Mouse (Mus musculus): ENCODE results near the gene Ppargc1a.

DNA sequence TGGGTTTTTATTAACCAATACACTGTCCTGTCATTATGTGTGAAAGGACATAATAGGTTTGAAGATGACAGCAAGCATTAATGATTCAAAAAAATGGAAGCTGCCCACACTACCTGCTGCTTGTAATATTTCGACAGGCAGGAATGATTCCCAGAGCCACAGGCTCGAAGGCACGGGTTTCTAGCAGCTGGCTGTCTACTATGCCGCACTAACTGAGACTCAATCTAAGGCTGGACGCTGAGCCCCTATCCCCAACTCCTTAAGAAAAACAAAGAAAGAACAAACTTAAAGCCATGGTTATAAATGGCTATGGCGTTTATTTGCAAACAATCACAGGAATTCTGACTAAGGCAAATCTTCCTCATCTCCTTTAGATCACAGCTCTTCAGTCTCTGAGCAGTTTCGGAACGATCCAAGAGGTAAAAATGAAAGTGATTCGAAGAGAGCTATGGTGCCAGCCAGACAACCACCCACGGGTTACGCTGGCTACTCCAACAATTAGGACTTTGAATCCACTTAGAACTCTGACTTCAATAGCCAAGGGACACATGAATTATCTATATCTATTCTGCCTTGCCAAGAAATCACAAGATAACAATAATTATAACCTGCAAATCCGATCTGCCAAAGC is 15.6 kb downstream of the Ppargc1a start:
- no peak for TF ChIP-seq MYOG (IDR thresholded peaks at IDR 0.05; ENCODE audit: control insufficient read depth in 1 of 3, insufficient read depth in 1 of 3, insufficient read length in 2 of 3, low read depth in 2 of 3)
- no peak for TF ChIP-seq TCF3 (IDR thresholded peaks at IDR 0.05; ENCODE audit: insufficient read length, low read depth)
- no peak for TF ChIP-seq E2F4 (IDR thresholded peaks at IDR 0.05; ENCODE audit: insufficient read depth)
- no peak for TF ChIP-seq POLR2A (IDR thresholded peaks at IDR 0.05; ENCODE audit: insufficient read length, low read depth)
- TF ChIP-seq CEBPB (IDR thresholded peaks at IDR 0.05; ENCODE audit: insufficient read depth, poor library complexity, severe bottlenecking) = no peak
- no peak for TF ChIP-seq POLR2AphosphoS2 (IDR thresholded peaks at IDR 0.05; ENCODE audit: insufficient read length, low read depth)
- TF ChIP-seq SRF (IDR thresholded peaks at IDR 0.05; ENCODE audit: control insufficient read depth, insufficient read length, low read depth) = no peak
- TF ChIP-seq MAX (IDR thresholded peaks at IDR 0.05; ENCODE audit: low read depth) = no peak
- TF ChIP-seq USF1 (IDR thresholded peaks at IDR 0.05; ENCODE audit: low read depth) = no peak

Measured in myocyte (in vitro differentiated cells).